Mouse (Mus musculus) layer of hippocampus, adult 2 months (tissue): ENCODE measurements around the gene Ttl. TPM values are rescaled to one million over a fixed set of nuclear protein-coding genes. Genes with fewer than 3 reads are reported as not detected.

ENCODE experiments used
- DNase-seq, 2 experiments: peaks; one replicate each; pipeline ENCODE4 v3.0.0; 2022; ENCODE audit warnings: low spot score in 2 of 2
- H3K27ac ChIP-seq: fragments of 200-600 bp; 2 replicates; pipeline ENCODE4 v1.8.1; 2022
- H3K4me3 ChIP-seq: fragments of 200-600 bp; 2 replicates; pipeline ENCODE4 v1.8.1; 2022; ENCODE audit warnings: mild to moderate bottlenecking
- CTCF ChIP-seq: fragments of 200-600 bp; conservative IDR thresholded peaks from 2 replicates; pipeline ENCODE4 v1.8.1; 2022; ENCODE audit warnings: antibody characterized with exemption, mild to moderate bottlenecking, moderate library complexity
- total RNA-seq, 2 experiments: library from RNA; stranded (reverse); gene quantifications; 2 replicates each; pipeline ENCODE4 v1.2.3; 2021

Gene Ttl
- total RNA-seq, 2 experiments from 2014 or later: 33.2 to 33.5 TPM

GRCm38 (mm10) chr2:129093926-129094724, 28.4 kb downstream of the Ttl start:
- TF ChIP-seq CTCF: peak; percentile 49
- Histone ChIP-seq H3K4me3 (no peak overlapping the region), H3K27ac (no peak overlapping the region)
- DNase-seq: peak; percentile 23 to 25

- Histone ChIP-seq H3K4me3 (peak within 1 kb of the TSS; percentile 66), H3K27ac (peak within 1 kb of the TSS; percentile 69; the same call in 1 of the 2 replicates)
- TF ChIP-seq CTCF: no peak
- peak; percentile 91 to 95 for DNase-seq
Observed at GRCm38 (mm10) chr2:129100784-129101310, 35.1 kb downstream of the Ttl start, which contains the start of gene Polr1b. Gene Polr1b, plus strand, starts transcription at chr2:129100995.

GRCm38 (mm10) chr2:129112924-129113323, 47.2 kb downstream of the Ttl start:
- H3K4me3 ChIP-seq: no peak overlapping the region
- peak; percentile 35 to 56 for DNase-seq
- no peak overlapping the region for H3K27ac ChIP-seq
- no peak for TF ChIP-seq CTCF

GRCm38 (mm10) chr2:129115706-129116367, 50.1 kb downstream of the Ttl start:
- TF ChIP-seq CTCF: no peak

GRCm38 (mm10) chr2:129116368-129116739, 50.6 kb downstream of the Ttl start:
- Histone ChIP-seq H3K27ac (no peak overlapping the region), H3K4me3 (no peak overlapping the region)
- no peak for DNase-seq
- TF ChIP-seq CTCF: no peak

More at GRCm38 (mm10) chr2:129115706-129116367, 50.1 kb downstream of the Ttl start:
- no peak for DNase-seq
- Histone ChIP-seq H3K27ac (no peak overlapping the region), H3K4me3 (no peak overlapping the region)

GRCm38 (mm10) chr2:129118061-129118460, 52.3 kb downstream of the Ttl start:
- Histone ChIP-seq H3K4me3 (no peak overlapping the region), H3K27ac (no peak overlapping the region)
- no peak for TF ChIP-seq CTCF
- no peak for DNase-seq

GRCm38 (mm10) chr2:129121986-129122385, 56.2 kb downstream of the Ttl start:
- no peak for TF ChIP-seq CTCF
- no peak for DNase-seq
- no peak overlapping the region for H3K4me3 ChIP-seq
- H3K27ac ChIP-seq: no peak overlapping the region

GRCm38 (mm10) chr2:129129412-129129929, 63.7 kb downstream of the Ttl start, which contains the start of gene Chchd5:
Gene Chchd5, plus strand, starts transcription at chr2:129129700.
- Histone ChIP-seq H3K4me3 (peak within 1 kb of the TSS; percentile 80), H3K27ac (peak within 1 kb of the TSS; percentile 97)
- no peak for TF ChIP-seq CTCF
- DNase-seq: peak; percentile 92 to 98

- TF ChIP-seq CTCF: no peak
- DNase-seq: no peak
- Histone ChIP-seq H3K27ac (peak overlapping the region; percentile 97), H3K4me3 (peak overlapping the region; percentile 80)
Observed at GRCm38 (mm10) chr2:129129987-129130545, 64.3 kb downstream of the Ttl start.

GRCm38 (mm10) chr2:129130776-129131175, 65.0 kb downstream of the Ttl start:
- Histone ChIP-seq H3K27ac (peak overlapping the region; percentile 97), H3K4me3 (peak overlapping the region; percentile 80; the same call in 1 of the 2 replicates)
- DNase-seq: no peak
- no peak for TF ChIP-seq CTCF

- no peak overlapping the region for H3K27ac ChIP-seq
- peak; percentile 57 for TF ChIP-seq CTCF
- no peak for DNase-seq
- H3K4me3 ChIP-seq: no peak overlapping the region
Observed at GRCm38 (mm10) chr2:129132231-129132630, 66.5 kb downstream of the Ttl start.

GRCm38 (mm10) chr2:129133006-129133805, 67.5 kb downstream of the Ttl start:
- DNase-seq: peak; percentile 55 to 77
- Histone ChIP-seq H3K27ac (peak overlapping the region; percentile 63), H3K4me3 (no peak overlapping the region)
- no peak for TF ChIP-seq CTCF
